Comparison of ENCODE assay signal across 9 mouse cellular contexts in the genomic region with DNA sequence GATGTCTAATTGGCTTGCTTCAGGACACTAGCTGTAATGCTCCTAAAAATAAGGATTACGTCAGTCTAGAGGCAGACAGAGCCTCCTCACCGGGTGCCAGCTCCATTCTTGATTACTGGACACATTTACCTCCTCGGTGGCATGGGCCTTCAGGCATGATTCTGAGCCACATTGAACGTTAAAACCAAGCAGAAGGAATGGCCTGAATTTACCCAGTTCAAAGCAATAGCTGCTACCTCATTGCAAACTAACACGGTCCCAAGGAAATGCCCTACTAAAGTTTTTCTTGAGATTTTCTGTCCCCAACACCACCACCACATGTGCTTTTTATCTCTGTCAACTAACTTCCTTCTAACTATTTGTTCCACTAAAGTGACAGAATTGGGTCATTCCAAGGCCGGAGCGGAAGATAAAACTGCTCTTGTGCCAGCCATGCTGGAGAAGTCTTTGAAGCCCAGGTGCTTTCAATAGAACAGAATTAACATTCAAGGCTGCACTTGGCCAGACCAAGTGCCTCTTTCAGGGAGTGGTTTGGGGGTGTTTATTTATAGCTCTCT.
A peak's percentile ranks its signal among the peaks of the same experiment; 100 is the strongest.
DNase-seq lines count a peak whose midpoint lies in the region; ATAC-seq and TF ChIP-seq lines count a peak whose summit lies in the region.
"Had no signal": no experiment of that assay in that cellular context is flagged by ENCODE, and none has a peak within 500 bp of the region (broad histone marks: within the 10 kb centered on the region; RNA-seq: fewer than 3 reads in every experiment).

No protein-coding gene starts in this region.

- TF ChIP-seq EP300 in lung, postnatal 0 days (IDR thresholded peaks at IDR 0.05): no peak

- ATAC-seq in frontal cortex, adult (ENCODE audit: low TSS enrichment): peak; percentile 71
- ATAC-seq in heart, embryonic 14.5 days (ENCODE audit: insufficient number of reproducible peaks, insufficient read depth, low FRiP score, low read depth): no peak
- peak; percentile 12; the same call in 1 of the 2 replicates for ATAC-seq in lung, postnatal 0 days

- H3K4me1 ChIP-seq in heart, embryonic 14.5 days (ENCODE audit: control insufficient read depth in 2 of 2, insufficient read depth in 2 of 2, low read length in 2 of 2): peaks cover 4 to 5% of the 10 kb centered on the region in 2 experiments; a peak in 3 of 4 replicates
- H3K4me1 ChIP-seq in lung, postnatal 0 days (ENCODE audit: insufficient read depth, low read depth, low read length): no peaks in the 10 kb centered on the region
- H3K4me1 ChIP-seq: limb, embryonic 13.5 days had no signal

- H3K27me3 ChIP-seq in heart, embryonic 14.5 days (ENCODE audit: control insufficient read depth, insufficient read depth, low read length): no peaks in the 10 kb centered on the region
- no peaks in the 10 kb centered on the region for H3K27me3 ChIP-seq in lung, postnatal 0 days (replicated peaks; ENCODE audit: insufficient read depth, low read length)
- H3K27me3 ChIP-seq: limb, embryonic 13.5 days had no signal

- TF ChIP-seq CTCF in lung, postnatal 0 days (IDR thresholded peaks at IDR 0.05): no peak

- no peaks in the 10 kb centered on the region for H3K36me3 ChIP-seq in heart, embryonic 14.5 days (ENCODE audit: control insufficient read depth, insufficient read depth, low read length)
- H3K36me3 ChIP-seq in lung, postnatal 0 days (ENCODE audit: insufficient read depth, low read length): no peaks in the 10 kb centered on the region
- H3K36me3 ChIP-seq: limb, embryonic 13.5 days had no signal

- no peak overlapping the region for H3K4me3 ChIP-seq in heart, embryonic 14.5 days (ENCODE audit: control insufficient read depth in 1 of 2, insufficient read depth in 1 of 2, low read depth in 1 of 2, low read length in 2 of 2)
- H3K4me3 ChIP-seq in lung, postnatal 0 days (ENCODE audit: low read depth, low read length): no peak overlapping the region
- H3K4me3 ChIP-seq: limb, embryonic 13.5 days had no signal

- no peak overlapping the region for H3K9ac ChIP-seq in heart, embryonic 14.5 days (ENCODE audit: low read length)
- H3K9ac ChIP-seq in lung, postnatal 0 days (replicated peaks; ENCODE audit: low read depth): no peak overlapping the region
- H3K9ac ChIP-seq: limb, embryonic 13.5 days had no signal

- 0 out of 2 replicates have a peak, but pooled peaks cover 6% of the 10 kb centered on the region for H3K9me3 ChIP-seq in heart, embryonic 14.5 days (ENCODE audit: control insufficient read depth, low read length)
- H3K9me3 ChIP-seq in lung, postnatal 0 days (ENCODE audit: low read length): no peaks in the 10 kb centered on the region

- 44% methylated on average over 7 of the region's 7 CpGs for WGBS in heart, embryonic 14.5 days
- WGBS in lung, postnatal 0 days: 46% methylated on average over 7 of the region's 7 CpGs

- H3K4me2 ChIP-seq in heart, embryonic 14.5 days (ENCODE audit: low read length): no peak overlapping the region
- H3K4me2 ChIP-seq in lung, postnatal 0 days (replicated peaks; ENCODE audit: low read depth, low read length): no peak overlapping the region
- H3K4me2 ChIP-seq: limb, embryonic 13.5 days had no signal

- no peak for DNase-seq in frontal cortex, postnatal 25 days (ENCODE audit: low spot score in 2 of 2)
- DNase-seq in ES-CJ7 (ENCODE audit: low read depth, low spot score): peak; percentile 30
- peak; percentile 71 to 74 for DNase-seq in cerebellum, postnatal 14 days
- no peak for DNase-seq in lung, postnatal 0 days (ENCODE audit: low spot score)
- DNase-seq in yolk sac, embryonic 10.5 days (ENCODE audit: low spot score): no peak
- no peak for DNase-seq in c-Kit-positive CD71-positive TER-119-positive erythroid progenitor cells, embryonic 14.5 days (ENCODE audit: low spot score)

- peak overlapping the region; percentile 44 to 76; a peak in 3 of 4 replicates for H3K27ac ChIP-seq in heart, embryonic 14.5 days (replicated peaks in 1 of 2; ENCODE audit: control insufficient read depth in 1 of 2, insufficient read depth in 1 of 2, low read depth in 2 of 2, low read length in 2 of 2)
- H3K27ac ChIP-seq in lung, postnatal 0 days (ENCODE audit: low read length): no peak overlapping the region
- H3K27ac ChIP-seq: limb, embryonic 13.5 days had no signal

Comparison
In these comparisons a context has a peak if more than half of its experiments do, and no peak if none do; other contexts are left out.
1. DNase-seq: peak in ES-CJ7 (single experiment) and cerebellum, postnatal 14 days (2 of 2); none in frontal cortex, postnatal 25 days (0 of 2), lung, postnatal 0 days (single experiment), yolk sac, embryonic 10.5 days (single experiment) and c-Kit-positive CD71-positive TER-119-positive erythroid progenitor cells, embryonic 14.5 days (single experiment).